Comparison of ENCODE assay signal across 11 mouse cellular contexts in genomic region chr5:142482512-142482911, GRCm38 (mm10). TPM values are rescaled to one million over a fixed set of nuclear protein-coding genes. Genes with fewer than 3 reads are reported as not detected.
A peak's percentile ranks its signal among the peaks of the same experiment; 100 is the strongest.
DNase-seq lines count a peak whose midpoint lies in the region; ATAC-seq lines count a peak whose summit lies in the region.
"Had no signal": no experiment of that assay in that cellular context is flagged by ENCODE, and none has a peak within 500 bp of the region (broad histone marks: within the 10 kb centered on the region; RNA-seq: fewer than 3 reads in every experiment).

No protein-coding gene starts in this region.

- no peaks in the 10 kb centered on the region for H3K27me3 ChIP-seq in liver, embryonic 11.5 days (replicated peaks; ENCODE audit: control insufficient read depth, insufficient read depth, low read length)
- H3K27me3 ChIP-seq in midbrain, embryonic 14.5 days (ENCODE audit: control insufficient read depth, insufficient read depth, low read length), result no peaks in the 10 kb centered on the region
- H3K27me3 ChIP-seq: embryonic facial prominence, embryonic 12.5 days; heart, embryonic 13.5 days had no signal

- H3K4me1 ChIP-seq in liver, embryonic 11.5 days (replicated peaks; ENCODE audit: control insufficient read depth, insufficient read depth, low read length), result no peaks in the 10 kb centered on the region; the same call in 1 of the 2 replicates
- no peaks in the 10 kb centered on the region for H3K4me1 ChIP-seq in midbrain, embryonic 14.5 days (ENCODE audit: control insufficient read depth, insufficient read depth, low read length)

- no peak overlapping the region for H3K4me2 ChIP-seq in liver, embryonic 11.5 days
- H3K4me2 ChIP-seq in midbrain, embryonic 14.5 days (ENCODE audit: low read length), result no peak overlapping the region
- H3K4me2 ChIP-seq: embryonic facial prominence, embryonic 12.5 days; heart, embryonic 13.5 days had no signal

- no peak overlapping the region for H3K27ac ChIP-seq in liver, embryonic 11.5 days (ENCODE audit: low read depth, low read length)
- no peak overlapping the region for H3K27ac ChIP-seq in midbrain, embryonic 14.5 days (replicated peaks; ENCODE audit: low read depth, low read length)
- H3K27ac ChIP-seq: embryonic facial prominence, embryonic 12.5 days; heart, embryonic 13.5 days had no signal

- ATAC-seq in liver, embryonic 11.5 days (replicated peaks; ENCODE audit: low FRiP score), result no peak
- peak; percentile 71 for ATAC-seq in megakaryocyte, adult 5-6 weeks (ENCODE audit: poor library complexity, severe bottlenecking)
- no peak for ATAC-seq in midbrain, embryonic 14.5 days (ENCODE audit: low FRiP score, low TSS enrichment)

- no peaks in the 10 kb centered on the region for H3K36me3 ChIP-seq in liver, embryonic 11.5 days (ENCODE audit: control insufficient read depth, insufficient read depth, low read length)
- 0 out of 2 replicates have a peak, but pooled peaks cover 6% of the 10 kb centered on the region for H3K36me3 ChIP-seq in midbrain, embryonic 14.5 days (ENCODE audit: control insufficient read depth, insufficient read depth, low read length)

- no peak overlapping the region for H3K9ac ChIP-seq in liver, embryonic 11.5 days (ENCODE audit: low read depth, low read length)
- H3K9ac ChIP-seq in midbrain, embryonic 14.5 days (replicated peaks; ENCODE audit: low read length), result no peak overlapping the region
- H3K9ac ChIP-seq: embryonic facial prominence, embryonic 12.5 days; heart, embryonic 13.5 days had no signal

- WGBS in liver, embryonic 11.5 days, result 57% methylated on average over 2 of the region's 2 CpGs
- WGBS in midbrain, embryonic 14.5 days, result 69% methylated on average over 2 of the region's 2 CpGs

- DNase-seq in adrenal gland, adult 2 months, result peak; percentile 62
- DNase-seq in adrenal gland, adult 8-10 months, result no peak
- peak; percentile 57 for DNase-seq in liver
- DNase-seq in liver, embryonic 11.5 days (ENCODE audit: low spot score), result no peak
- peak; percentile 85 for DNase-seq in R1 (ENCODE audit: low read depth, low spot score)
- DNase-seq in kidney, adult 11 months, result no peak
- DNase-seq in midbrain, embryonic 14.5 days, result no peak
- DNase-seq: layer of hippocampus, adult 9-11 months had no signal

- H3K4me3 ChIP-seq in liver, embryonic 11.5 days (ENCODE audit: low read depth, low read length), result no peak overlapping the region
- no peak overlapping the region for H3K4me3 ChIP-seq in midbrain, embryonic 14.5 days (replicated peaks; ENCODE audit: low read depth, low read length)
- H3K4me3 ChIP-seq: embryonic facial prominence, embryonic 12.5 days; heart, embryonic 13.5 days had no signal

- H3K9me3 ChIP-seq in liver, embryonic 11.5 days (ENCODE audit: control insufficient read depth, low read length), result no peaks in the 10 kb centered on the region
- no peaks in the 10 kb centered on the region for H3K9me3 ChIP-seq in midbrain, embryonic 14.5 days (ENCODE audit: control insufficient read depth, low read length)
- H3K9me3 ChIP-seq: embryonic facial prominence, embryonic 12.5 days; heart, embryonic 13.5 days had no signal

RNA-seq across cellular contexts. Expression of gene Ap5z1, which starts 18.8 kb away (rescaled TPM):
- total RNA-seq in adrenal gland, adult 2 months (2021), result 10 to 100 TPM; 18.5 to 22.7 TPM
- 75.8 and 77.7 TPM in 2 replicates for polyA plus RNA-seq in adrenal gland, adult 2 months (2012; rRNA removed)
- 10 to 100 TPM; 18.4 to 36.8 (median 26.5) TPM for total RNA-seq in adrenal gland, adult 8-10 months (2022)
- polyA plus RNA-seq in liver, embryonic 11.5 days (2014; fragmentation: Nextera tagmentation; extraction: Ambion mirVana), result 11.7 and 11.9 TPM in 2 replicates
- total RNA-seq in megakaryocyte, adult 5-6 weeks (2015), result 10.3 and 10.7 TPM in 2 replicates
- 9.3 and 10.0 TPM in 2 replicates for total RNA-seq in megakaryocyte, adult 5-6 weeks (2017)
- polyA plus RNA-seq in midbrain, embryonic 14.5 days (2014; fragmentation: Nextera tagmentation; extraction: Ambion mirVana), result 12.6 and 13.9 TPM in 2 replicates

RNA-seq across cellular contexts. Expression of gene Papolb, which starts 47.4 kb away (rescaled TPM):
- under 1 TPM; 0.09 to 0.21 TPM for total RNA-seq in adrenal gland, adult 2 months (2021)
- polyA plus RNA-seq in adrenal gland, adult 2 months (2012; rRNA removed), result 0.03 TPM in 1 of 2 replicates, not detected in the other
- under 1 TPM; 0.06 to 0.35 (median 0.26) TPM for total RNA-seq in adrenal gland, adult 8-10 months (2022)
- polyA plus RNA-seq in liver, embryonic 11.5 days (2014; fragmentation: Nextera tagmentation; extraction: Ambion mirVana), result 0.19 TPM in 1 of 2 replicates, not detected in the other
- not detected in 2 replicates for total RNA-seq in megakaryocyte, adult 5-6 weeks (2015)
- not detected in 2 replicates for total RNA-seq in megakaryocyte, adult 5-6 weeks (2017)
- 0.32 and 0.34 TPM in 2 replicates for polyA plus RNA-seq in midbrain, embryonic 14.5 days (2014; fragmentation: Nextera tagmentation; extraction: Ambion mirVana)

Comparison
In these comparisons a context has a peak if more than half of its experiments do, and no peak if none do; other contexts are left out.
1. DNase-seq: peak in adrenal gland, adult 2 months (single experiment), liver (single experiment) and R1 (single experiment); none in adrenal gland, adult 8-10 months (single experiment), liver, embryonic 11.5 days (single experiment), kidney, adult 11 months (single experiment) and midbrain, embryonic 14.5 days (single experiment).